Mouse (Mus musculus): ENCODE data around the gene Irf2. TPM values are rescaled to one million over a fixed set of nuclear protein-coding genes. Genes with fewer than 3 reads are reported as not detected.

The Irf2 gene
- polyA plus RNA-seq, 1 experiment from 2014 or later: 6.4 TPM

DNA sequence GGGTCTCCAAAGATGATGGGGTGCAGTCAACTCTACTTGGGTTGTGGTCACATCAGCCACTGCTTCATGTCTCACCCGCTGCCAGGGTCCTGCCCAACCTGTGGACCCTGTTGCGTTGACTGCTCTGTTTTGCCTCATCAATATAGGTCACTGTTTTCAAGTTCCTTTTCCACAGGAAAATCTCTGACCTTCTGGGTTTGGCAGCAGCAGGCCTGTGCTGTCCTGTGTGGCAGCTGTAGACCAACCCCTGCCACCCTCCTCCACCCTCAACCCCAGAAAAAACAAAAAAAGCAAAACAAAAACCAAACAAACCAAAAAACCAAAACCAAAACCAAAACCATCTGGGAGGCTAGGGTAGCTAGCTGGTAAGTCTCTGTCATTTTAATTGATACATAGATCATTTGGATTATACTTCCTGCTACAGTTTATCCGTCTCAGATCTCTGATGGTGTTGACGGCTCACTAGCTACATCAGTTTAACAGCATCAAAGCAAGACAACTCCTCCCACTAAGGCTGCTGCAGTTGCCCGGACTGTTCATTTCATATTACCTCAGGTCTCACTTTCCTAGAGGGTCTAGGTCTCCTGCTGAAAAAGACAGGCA, 16.3 kb downstream of the Irf2 start:
- H3K27me3 ChIP-seq (ENCODE audit: control insufficient read depth, insufficient read depth, low read length): no peaks in the 10 kb centered on the region
- no peak overlapping the region for H3K27ac ChIP-seq (replicated peaks; ENCODE audit: low read depth, low read length)
- H3K9me3 ChIP-seq (ENCODE audit: control insufficient read depth, low read length): no peaks in the 10 kb centered on the region
- ATAC-seq (ENCODE audit: low FRiP score, low TSS enrichment) (no peak), DNase-seq (no peak)
- WGBS: 81% methylated on average over 5 of the region's 5 CpGs
- H3K4me1 ChIP-seq (ENCODE audit: control insufficient read depth, insufficient read depth, low read length): no peaks in the 10 kb centered on the region
- H3K9ac ChIP-seq (replicated peaks; ENCODE audit: low read length): no peak overlapping the region
- no peak overlapping the region for H3K4me3 ChIP-seq (replicated peaks; ENCODE audit: low read depth, low read length)
- H3K36me3 ChIP-seq (ENCODE audit: control insufficient read depth, insufficient read depth, low read length): no peaks in the 10 kb centered on the region
- H3K4me2 ChIP-seq (ENCODE audit: low read length): no peak overlapping the region

DNA sequence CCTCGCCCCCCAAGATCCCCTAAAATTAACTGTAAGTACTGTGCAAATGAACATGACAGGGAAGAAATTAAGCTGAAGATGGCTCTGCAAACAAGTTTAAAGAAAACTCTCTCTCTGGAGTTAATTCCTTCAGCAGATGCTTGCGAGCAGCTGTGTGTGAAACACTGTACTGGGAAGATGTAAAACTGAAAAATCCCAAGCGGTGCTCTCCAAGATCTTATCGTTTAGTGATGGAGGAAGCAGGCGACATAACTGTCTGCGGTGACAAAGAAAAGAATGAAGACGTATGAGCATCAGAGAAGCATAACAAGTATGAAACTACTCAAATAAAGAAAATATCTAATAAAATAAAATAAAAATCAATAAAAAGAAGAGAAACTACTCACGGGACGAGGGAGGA, 18.1 kb downstream of the Irf2 start:
- 89% methylated on average over 9 of the region's 9 CpGs for WGBS
- H3K27ac ChIP-seq (replicated peaks; ENCODE audit: low read depth, low read length): no peak overlapping the region
- H3K4me3 ChIP-seq (replicated peaks; ENCODE audit: low read depth, low read length): no peak overlapping the region
- no peak overlapping the region for H3K9ac ChIP-seq (replicated peaks; ENCODE audit: low read length)
- H3K27me3 ChIP-seq (ENCODE audit: control insufficient read depth, insufficient read depth, low read length): no peaks in the 10 kb centered on the region
- no peaks in the 10 kb centered on the region for H3K9me3 ChIP-seq (ENCODE audit: control insufficient read depth, low read length)
- H3K36me3 ChIP-seq (ENCODE audit: control insufficient read depth, insufficient read depth, low read length): no peaks in the 10 kb centered on the region
- DNase-seq (no peak), ATAC-seq (ENCODE audit: low FRiP score, low TSS enrichment) (no peak)
- H3K4me2 ChIP-seq (ENCODE audit: low read length): no peak overlapping the region
- no peaks in the 10 kb centered on the region for H3K4me1 ChIP-seq (ENCODE audit: control insufficient read depth, insufficient read depth, low read length)

DNA sequence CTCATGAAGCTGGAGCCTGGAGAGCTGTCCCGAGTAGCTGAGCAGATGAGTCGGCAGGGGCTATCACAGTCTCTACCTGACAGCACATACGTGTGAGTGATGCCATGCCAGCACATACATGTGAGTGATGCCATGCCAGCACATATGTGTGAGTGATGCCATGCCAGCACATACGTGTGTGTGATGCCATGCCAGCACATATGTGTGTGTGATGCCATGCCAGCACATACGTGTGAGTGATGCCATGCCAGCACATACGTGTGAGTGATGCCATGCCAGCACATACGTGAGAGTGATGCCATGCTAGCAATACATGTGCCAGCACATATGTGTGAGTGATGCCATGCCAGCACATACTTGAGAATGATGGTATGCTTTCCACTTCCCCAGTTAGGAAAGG, 18.6 kb downstream of the Irf2 start:
- no peak overlapping the region for H3K4me2 ChIP-seq (ENCODE audit: low read length)
- no peaks in the 10 kb centered on the region for H3K4me1 ChIP-seq (ENCODE audit: control insufficient read depth, insufficient read depth, low read length)
- H3K9ac ChIP-seq (replicated peaks; ENCODE audit: low read length): no peak overlapping the region
- no peak for ATAC-seq (ENCODE audit: low FRiP score, low TSS enrichment)
- no peak for DNase-seq
- no peaks in the 10 kb centered on the region for H3K9me3 ChIP-seq (ENCODE audit: control insufficient read depth, low read length)
- no peaks in the 10 kb centered on the region for H3K27me3 ChIP-seq (ENCODE audit: control insufficient read depth, insufficient read depth, low read length)
- 92% methylated on average over 7 of the region's 7 CpGs for WGBS
- no peak overlapping the region for H3K27ac ChIP-seq (replicated peaks; ENCODE audit: low read depth, low read length)
- H3K36me3 ChIP-seq (ENCODE audit: control insufficient read depth, insufficient read depth, low read length): no peaks in the 10 kb centered on the region
- no peak overlapping the region for H3K4me3 ChIP-seq (replicated peaks; ENCODE audit: low read depth, low read length)

DNA sequence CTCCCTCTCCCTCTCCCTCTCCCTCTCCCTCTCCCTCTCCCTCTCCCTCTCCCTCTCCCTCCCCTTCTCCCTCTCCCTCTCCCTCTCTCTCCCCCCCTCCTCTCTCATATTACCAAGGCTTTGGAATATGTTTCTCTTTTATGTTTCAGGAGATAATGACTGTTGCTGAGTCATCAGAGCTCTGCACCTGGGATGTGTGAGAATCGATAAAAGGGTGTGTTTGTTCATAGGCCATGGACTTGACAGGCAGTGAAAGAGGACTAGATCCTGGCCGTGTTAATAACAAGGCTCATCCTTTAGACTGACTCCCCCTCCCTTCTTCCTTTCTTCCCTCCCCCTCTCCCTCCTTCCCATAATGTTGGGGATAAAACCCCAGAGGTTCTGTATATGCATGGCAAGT, 19.1 kb downstream of the Irf2 start:
- Histone ChIP-seq H3K27ac (replicated peaks; ENCODE audit: low read depth, low read length) (no peak overlapping the region), H3K27me3 (ENCODE audit: control insufficient read depth, insufficient read depth, low read length) (no peaks in the 10 kb centered on the region), H3K9me3 (ENCODE audit: control insufficient read depth, low read length) (no peaks in the 10 kb centered on the region), H3K4me3 (replicated peaks; ENCODE audit: low read depth, low read length) (no peak overlapping the region), H3K4me2 (ENCODE audit: low read length) (no peak overlapping the region), H3K4me1 (ENCODE audit: control insufficient read depth, insufficient read depth, low read length) (no peaks in the 10 kb centered on the region), H3K9ac (replicated peaks; ENCODE audit: low read length) (no peak overlapping the region), H3K36me3 (ENCODE audit: control insufficient read depth, insufficient read depth, low read length) (no peaks in the 10 kb centered on the region)
- no peak for ATAC-seq (ENCODE audit: low FRiP score, low TSS enrichment)
- DNase-seq: no peak
- 73% methylated on average over 2 of the region's 2 CpGs for WGBS

DNA sequence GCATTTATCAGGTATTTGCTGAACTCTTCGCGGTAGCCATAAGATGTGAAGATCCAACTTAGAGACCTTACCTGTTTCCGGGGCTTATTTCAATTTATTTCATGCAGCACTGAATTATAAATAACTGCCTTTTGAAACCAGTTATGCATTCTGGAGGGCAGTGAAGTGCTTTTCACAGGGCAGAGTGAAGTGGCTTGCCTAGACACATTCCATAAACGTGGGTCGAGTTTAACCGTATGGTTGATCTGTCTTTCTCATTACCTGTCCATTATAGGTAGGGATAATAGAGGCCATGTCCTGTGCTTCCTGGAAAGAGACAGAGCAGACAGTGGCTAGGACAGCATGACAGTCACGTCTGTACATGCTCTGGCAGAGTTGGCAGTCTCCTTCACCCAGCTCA, 20.0 kb downstream of the Irf2 start:
- Histone ChIP-seq H3K4me1 (ENCODE audit: control insufficient read depth, insufficient read depth, low read length) (no peaks in the 10 kb centered on the region), H3K9ac (replicated peaks; ENCODE audit: low read length) (no peak overlapping the region), H3K36me3 (ENCODE audit: control insufficient read depth, insufficient read depth, low read length) (no peaks in the 10 kb centered on the region), H3K27ac (replicated peaks; ENCODE audit: low read depth, low read length) (no peak overlapping the region), H3K9me3 (ENCODE audit: control insufficient read depth, low read length) (no peaks in the 10 kb centered on the region), H3K4me2 (ENCODE audit: low read length) (no peak overlapping the region), H3K27me3 (ENCODE audit: control insufficient read depth, insufficient read depth, low read length) (no peaks in the 10 kb centered on the region), H3K4me3 (replicated peaks; ENCODE audit: low read depth, low read length) (no peak overlapping the region)
- no peak for DNase-seq
- ATAC-seq (ENCODE audit: low FRiP score, low TSS enrichment): no peak
- WGBS: 95% methylated on average over 7 of the region's 7 CpGs

DNA sequence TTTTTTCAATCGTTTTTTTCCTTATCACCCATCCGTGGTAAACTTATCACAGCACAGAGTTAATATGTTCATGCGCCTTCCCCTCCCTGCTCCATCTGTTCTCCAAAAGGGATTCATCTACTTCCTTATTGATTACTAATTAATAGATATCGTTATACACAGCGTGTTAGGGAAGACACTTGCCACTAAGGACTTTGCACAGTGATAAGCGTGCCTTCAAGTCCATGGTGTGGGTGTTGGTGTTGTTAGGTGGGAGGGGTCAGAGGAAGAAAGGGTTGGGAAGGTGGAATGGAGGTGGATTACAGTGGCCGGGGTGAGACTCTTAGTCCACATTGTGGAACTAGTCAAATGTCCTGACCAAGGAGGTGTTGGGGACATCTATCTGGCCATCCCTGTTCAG, 21.2 kb downstream of the Irf2 start:
- Histone ChIP-seq H3K36me3 (ENCODE audit: control insufficient read depth, insufficient read depth, low read length) (no peaks in the 10 kb centered on the region), H3K4me1 (ENCODE audit: control insufficient read depth, insufficient read depth, low read length) (no peaks in the 10 kb centered on the region), H3K4me2 (ENCODE audit: low read length) (no peak overlapping the region), H3K27me3 (ENCODE audit: control insufficient read depth, insufficient read depth, low read length) (no peaks in the 10 kb centered on the region), H3K27ac (replicated peaks; ENCODE audit: low read depth, low read length) (no peak overlapping the region), H3K9ac (replicated peaks; ENCODE audit: low read length) (no peak overlapping the region), H3K9me3 (ENCODE audit: control insufficient read depth, low read length) (no peaks in the 10 kb centered on the region), H3K4me3 (replicated peaks; ENCODE audit: low read depth, low read length) (no peak overlapping the region)
- DNase-seq: no peak
- 93% methylated on average over 7 of the region's 7 CpGs for WGBS
- no peak for ATAC-seq (ENCODE audit: low FRiP score, low TSS enrichment)

DNA sequence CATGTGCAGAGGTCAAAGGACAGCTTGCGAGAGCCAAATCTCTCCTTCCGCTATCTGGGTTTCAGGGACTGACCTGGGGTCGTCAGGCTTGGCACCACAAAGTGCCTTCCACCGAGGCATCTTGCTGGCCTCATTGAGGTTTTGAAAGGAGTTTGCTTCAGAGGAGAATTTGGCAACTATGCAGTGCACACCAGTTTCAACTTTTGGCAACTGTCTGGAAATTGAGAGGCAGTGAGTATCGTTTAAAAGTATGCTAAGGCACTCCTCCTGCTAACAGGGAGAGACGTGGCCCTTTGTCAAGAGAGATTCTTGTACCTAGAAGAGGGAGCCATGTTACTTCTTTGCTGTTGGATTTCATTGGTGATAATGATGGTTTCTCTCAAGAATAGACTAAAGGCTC, 21.9 kb downstream of the Irf2 start:
- no peak for DNase-seq
- H3K27me3 ChIP-seq (ENCODE audit: control insufficient read depth, insufficient read depth, low read length): no peaks in the 10 kb centered on the region
- no peaks in the 10 kb centered on the region for H3K4me1 ChIP-seq (ENCODE audit: control insufficient read depth, insufficient read depth, low read length)
- H3K4me2 ChIP-seq (ENCODE audit: low read length): no peak overlapping the region
- H3K4me3 ChIP-seq (replicated peaks; ENCODE audit: low read depth, low read length): no peak overlapping the region
- WGBS: 89% methylated on average over 6 of the region's 6 CpGs
- no peak overlapping the region for H3K27ac ChIP-seq (replicated peaks; ENCODE audit: low read depth, low read length)
- H3K36me3 ChIP-seq (ENCODE audit: control insufficient read depth, insufficient read depth, low read length): no peaks in the 10 kb centered on the region
- no peak overlapping the region for H3K9ac ChIP-seq (replicated peaks; ENCODE audit: low read length)
- no peaks in the 10 kb centered on the region for H3K9me3 ChIP-seq (ENCODE audit: control insufficient read depth, low read length)
- ATAC-seq (ENCODE audit: low FRiP score, low TSS enrichment): no peak

DNA sequence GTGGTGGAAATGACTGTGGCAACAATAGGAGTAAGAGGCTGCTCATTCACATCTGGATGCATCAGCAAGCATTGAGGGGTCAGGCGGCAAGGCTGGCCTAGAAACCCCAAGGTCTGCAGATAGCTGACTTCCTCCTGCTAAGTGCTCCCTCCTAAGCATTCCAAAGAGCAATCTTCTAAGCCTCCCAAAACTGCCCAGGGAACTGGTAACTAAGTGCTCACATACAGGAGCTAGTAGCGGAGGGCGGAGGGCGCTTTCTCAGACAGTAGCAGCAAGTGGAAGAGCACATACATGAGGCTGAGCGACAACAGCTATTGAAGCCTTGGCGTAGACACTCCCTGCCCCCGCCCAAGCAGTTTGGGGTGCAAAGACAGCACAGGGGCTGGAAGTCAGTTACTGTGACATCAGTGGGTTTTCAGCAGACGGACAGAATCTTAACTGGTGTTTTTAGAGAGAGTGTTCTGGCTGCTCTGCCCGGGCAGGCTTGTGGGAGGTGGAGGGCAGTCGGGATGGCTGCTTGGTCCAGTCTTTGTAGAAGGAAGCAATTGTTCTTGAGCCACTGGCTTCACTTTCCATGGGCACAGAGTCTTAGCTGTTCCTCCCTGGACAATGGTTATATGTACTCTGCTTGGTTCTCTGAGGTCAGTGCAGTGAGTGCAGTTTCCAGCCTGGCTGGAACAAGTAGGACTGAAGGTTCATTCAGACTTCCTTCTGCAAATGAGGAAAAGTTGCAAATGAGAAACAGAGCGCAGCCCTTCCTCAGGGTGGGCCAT, 30.1 kb downstream of the Irf2 start:
- H3K9me3 ChIP-seq (ENCODE audit: control insufficient read depth, low read length): no peaks in the 10 kb centered on the region
- no peak overlapping the region for H3K4me2 ChIP-seq (ENCODE audit: low read length)
- 55% methylated on average over 11 of the region's 11 CpGs for WGBS
- ATAC-seq (ENCODE audit: low FRiP score, low TSS enrichment) (no peak), DNase-seq (no peak)
- no peak overlapping the region for H3K27ac ChIP-seq (replicated peaks; ENCODE audit: low read depth, low read length)
- H3K4me3 ChIP-seq (replicated peaks; ENCODE audit: low read depth, low read length): no peak overlapping the region
- peaks cover 13% of the 10 kb centered on the region; the same call in 1 of the 2 replicates for H3K4me1 ChIP-seq (ENCODE audit: control insufficient read depth, insufficient read depth, low read length)
- H3K36me3 ChIP-seq (ENCODE audit: control insufficient read depth, insufficient read depth, low read length): no peaks in the 10 kb centered on the region
- no peak overlapping the region for H3K9ac ChIP-seq (replicated peaks; ENCODE audit: low read length)
- no peaks in the 10 kb centered on the region for H3K27me3 ChIP-seq (ENCODE audit: control insufficient read depth, insufficient read depth, low read length)

DNA sequence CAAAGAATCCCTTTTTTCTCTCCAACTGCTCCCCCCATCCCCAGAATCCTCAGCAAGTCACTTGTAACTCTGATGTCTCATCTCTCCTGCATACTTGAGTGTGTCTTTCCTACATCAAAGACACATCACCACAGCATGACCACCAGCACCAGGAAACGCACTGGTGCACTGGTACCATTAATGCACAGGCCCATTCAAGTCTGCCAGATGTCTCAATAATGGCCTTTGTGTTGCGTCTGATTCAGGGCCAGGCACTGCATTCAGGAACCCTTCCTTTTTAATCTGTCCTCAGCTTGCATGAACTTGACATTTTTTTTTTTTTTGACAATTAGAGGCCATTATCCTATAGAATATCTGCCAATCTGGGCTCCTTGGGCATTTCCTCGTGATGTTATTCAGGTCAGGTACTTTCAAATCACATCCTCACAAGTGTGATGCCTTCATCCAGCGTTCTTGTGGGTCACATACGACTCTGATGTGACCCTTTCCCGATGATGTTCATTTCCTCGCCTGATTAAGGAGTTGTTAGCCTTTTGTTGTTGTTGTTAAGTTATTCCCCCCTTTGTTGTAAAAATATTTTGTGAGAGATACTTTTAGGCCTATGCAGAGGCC, 31.5 kb downstream of the Irf2 start:
- no peaks in the 10 kb centered on the region for H3K36me3 ChIP-seq (ENCODE audit: control insufficient read depth, insufficient read depth, low read length)
- DNase-seq: no peak
- peaks cover 13% of the 10 kb centered on the region; the same call in 1 of the 2 replicates for H3K4me1 ChIP-seq (ENCODE audit: control insufficient read depth, insufficient read depth, low read length)
- H3K9ac ChIP-seq (replicated peaks; ENCODE audit: low read length): no peak overlapping the region
- H3K4me2 ChIP-seq (ENCODE audit: low read length): no peak overlapping the region
- H3K9me3 ChIP-seq (ENCODE audit: control insufficient read depth, low read length): no peaks in the 10 kb centered on the region
- no peak overlapping the region for H3K27ac ChIP-seq (replicated peaks; ENCODE audit: low read depth, low read length)
- no peak for ATAC-seq (ENCODE audit: low FRiP score, low TSS enrichment)
- 6% methylated on average over 7 of the region's 7 CpGs for WGBS
- no peak overlapping the region for H3K4me3 ChIP-seq (replicated peaks; ENCODE audit: low read depth, low read length)
- H3K27me3 ChIP-seq (ENCODE audit: control insufficient read depth, insufficient read depth, low read length): no peaks in the 10 kb centered on the region

Measured in midbrain, embryonic 14.5 days (tissue).